Mouse (Mus musculus): Measurements from ENCODE around the gene Parvb. TPM values are rescaled to one million over a fixed set of nuclear protein-coding genes. Genes with fewer than 3 reads are reported as not detected.

Parvb gene
- total and polyA plus RNA-seq, 3 experiments = 0.04 to 2.3 TPM; not detected in 1

- TF ChIP-seq MEF2A (IDR thresholded peaks at IDR 0.05; ENCODE audit: borderline replicate concordance, low read depth, low read length) (no peak), GABPA (IDR thresholded peaks at IDR 0.05; ENCODE audit: insufficient replicate concordance, low read depth, low read length) (no peak)
- Histone ChIP-seq H3K4me3 (replicated peaks in 1 of 3; ENCODE audit: low read depth in 2 of 3, low read length in 2 of 3, poor library complexity in 1 of 3) (no peak overlapping the region), H3K27me3 (replicated peaks) (peaks cover 2% of the 10 kb centered on the region), H3K4me1 (ENCODE audit: control insufficient read depth in 1 of 2, insufficient read depth in 2 of 2) (peaks cover 7 to 20% of the 10 kb centered on the region in 2 experiments), H3K9me3 (replicated peaks; ENCODE audit: low read length) (peaks cover 2% of the 10 kb centered on the region), H3K9ac (ENCODE audit: insufficient read depth, low read depth) (no peak overlapping the region), H3K36me3 (replicated peaks in 1 of 2; ENCODE audit: control insufficient read depth in 1 of 2, insufficient read depth in 1 of 2, low read length in 1 of 2) (no peaks in the 10 kb centered on the region), H3K4me2 (ENCODE audit: insufficient read depth, low read depth, poor library complexity, severe bottlenecking) (no peak overlapping the region), H3K79me2 (replicated peaks; ENCODE audit: control insufficient read depth, extremely low read depth, insufficient read depth, poor library complexity, severe bottlenecking) (no peaks in the 10 kb centered on the region), H3K27ac (ENCODE audit: insufficient read depth, low read depth) (no peak overlapping the region)
- dilution Hi-C loops (cut with MboI; ENCODE audit: extremely low pct_ligation_motif_present, extremely low pct_unique_long_range_greater_than_20kb, low sequenced_read_pairs) (no loop called here), in situ Hi-C loops (cut with MboI; ENCODE audit: low pct_ligation_motif_present, low pct_unique_long_range_greater_than_20kb, low sequenced_read_pairs) (no loop called here)
- no peak for DNase-seq (ENCODE audit: extremely low read depth)
Measured at GRCm38 (mm10) chr15:84231113-84231712, 630 bp upstream of the Parvb start.

- no peak for DNase-seq (ENCODE audit: extremely low read depth)
- dilution Hi-C loops (cut with MboI; ENCODE audit: extremely low pct_ligation_motif_present, extremely low pct_unique_long_range_greater_than_20kb, low sequenced_read_pairs) (no loop called here), in situ Hi-C loops (cut with MboI; ENCODE audit: low pct_ligation_motif_present, low pct_unique_long_range_greater_than_20kb, low sequenced_read_pairs) (no loop called here)
- no peaks in the 10 kb centered on the region for H3K36me3 ChIP-seq (replicated peaks in 1 of 2; ENCODE audit: control insufficient read depth in 1 of 2, insufficient read depth in 1 of 2, low read length in 1 of 2)
- no peak overlapping the region for H3K4me3 ChIP-seq (replicated peaks in 1 of 3; ENCODE audit: low read depth in 2 of 3, low read length in 2 of 3, poor library complexity in 1 of 3)
- H3K9me3 ChIP-seq (replicated peaks; ENCODE audit: low read length) = peaks cover 2% of the 10 kb centered on the region
- no peak overlapping the region for H3K9ac ChIP-seq (ENCODE audit: insufficient read depth, low read depth)
- no peaks in the 10 kb centered on the region for H3K79me2 ChIP-seq (replicated peaks; ENCODE audit: control insufficient read depth, extremely low read depth, insufficient read depth, poor library complexity, severe bottlenecking)
- no peak overlapping the region for H3K27ac ChIP-seq (ENCODE audit: insufficient read depth, low read depth)
- TF ChIP-seq MYC (IDR thresholded peaks at IDR 0.05; ENCODE audit: low read depth, low read length) (no peak), SMC3 (IDR thresholded peaks at IDR 0.05; ENCODE audit: low read depth, low read length) (no peak), MAFK (IDR thresholded peaks at IDR 0.05; ENCODE audit: insufficient replicate concordance, low read length) (no peak), NRF1 (IDR thresholded peaks at IDR 0.05; ENCODE audit: low read depth, low read length) (no peak), E2F4 (IDR thresholded peaks at IDR 0.05; ENCODE audit: insufficient replicate concordance, low read depth, low read length) (no peak), MAZ (IDR thresholded peaks at IDR 0.05; ENCODE audit: low read depth, low read length) (no peak)
- peaks cover 13 to 33% of the 10 kb centered on the region in 2 experiments for H3K4me1 ChIP-seq (ENCODE audit: control insufficient read depth in 1 of 2, insufficient read depth in 2 of 2)
- no peak overlapping the region for H3K4me2 ChIP-seq (ENCODE audit: insufficient read depth, low read depth, poor library complexity, severe bottlenecking)
- H3K27me3 ChIP-seq (replicated peaks) = no peaks in the 10 kb centered on the region
Measured at GRCm38 (mm10) chr15:84232609-84233008, 766 bp downstream of the Parvb start.

- Histone ChIP-seq H3K9ac (ENCODE audit: insufficient read depth, low read depth) (no peak overlapping the region), H3K27ac (ENCODE audit: insufficient read depth, low read depth) (no peak overlapping the region), H3K9me3 (replicated peaks; ENCODE audit: low read length) (no peaks in the 10 kb centered on the region), H3K36me3 (replicated peaks in 1 of 2; ENCODE audit: control insufficient read depth in 1 of 2, insufficient read depth in 1 of 2, low read length in 1 of 2) (no peaks in the 10 kb centered on the region), H3K4me1 (ENCODE audit: control insufficient read depth in 1 of 2, insufficient read depth in 2 of 2) (peaks cover 16 to 42% of the 10 kb centered on the region in 2 experiments), H3K79me2 (replicated peaks; ENCODE audit: control insufficient read depth, extremely low read depth, insufficient read depth, poor library complexity, severe bottlenecking) (no peaks in the 10 kb centered on the region), H3K4me2 (ENCODE audit: insufficient read depth, low read depth, poor library complexity, severe bottlenecking) (no peak overlapping the region), H3K27me3 (replicated peaks) (no peaks in the 10 kb centered on the region), H3K4me3 (replicated peaks in 1 of 3; ENCODE audit: low read depth in 2 of 3, low read length in 2 of 3, poor library complexity in 1 of 3) (no peak overlapping the region)
- dilution Hi-C loops (cut with MboI; ENCODE audit: extremely low pct_ligation_motif_present, extremely low pct_unique_long_range_greater_than_20kb, low sequenced_read_pairs) = no loop called here
- TF ChIP-seq KAT2A (IDR thresholded peaks at IDR 0.05; ENCODE audit: insufficient replicate concordance, low read length) (no peak), USF2 (conservative IDR thresholded peaks at IDR 0.05; ENCODE audit: low read depth, low read length) (no peak), SIN3A (IDR thresholded peaks at IDR 0.05; ENCODE audit: low read length) (no peak), BHLHE40 (IDR thresholded peaks at IDR 0.05; ENCODE audit: low read depth, low read length) (no peak), MAZ (IDR thresholded peaks at IDR 0.05; ENCODE audit: low read depth, low read length) (no peak), JUND (conservative IDR thresholded peaks at IDR 0.05; ENCODE audit: low read depth, low read length) (no peak), GABPA (IDR thresholded peaks at IDR 0.05; ENCODE audit: insufficient replicate concordance, low read depth, low read length) (no peak), TCF12 (IDR thresholded peaks at IDR 0.05; ENCODE audit: low read depth, low read length) (no peak), ETS1 (conservative IDR thresholded peaks at IDR 0.05; ENCODE audit: low read depth, low read length) (no peak), CTCF (conservative IDR thresholded peaks at IDR 0.05 in 1 of 2, IDR thresholded peaks at IDR 0.05 in 1 of 2; ENCODE audit: low read depth in 2 of 2, low read length in 2 of 2) (no peak; a peak in 2 of 4 replicates), JUN (IDR thresholded peaks at IDR 0.05; ENCODE audit: insufficient read depth, low read depth, low read length) (no peak), HCFC1 (IDR thresholded peaks at IDR 0.05; ENCODE audit: low read depth, low read length) (no peak), POLR2A (IDR thresholded peaks at IDR 0.05; ENCODE audit: low read depth, low read length) (no peak)
- DNase-seq (ENCODE audit: extremely low read depth) = no peak
- in situ Hi-C loops (cut with MboI; ENCODE audit: low pct_ligation_motif_present, low pct_unique_long_range_greater_than_20kb, low sequenced_read_pairs) = no loop called here
Measured at GRCm38 (mm10) chr15:84234794-84235581, 3.1 kb downstream of the Parvb start.

Measured in CH12.LX (cell line).